Mouse (Mus musculus) hindbrain, embryonic 10.5 days (tissue): Measurements from ENCODE around the gene Olfr943. TPM values are rescaled to one million over a fixed set of nuclear protein-coding genes. Genes with fewer than 3 reads are reported as not detected.

ENCODE experiments used
- DNase-seq: peaks from one replicate; pipeline ENCODE4 v3.0.0-alpha.2; 2017; ENCODE audit warnings: low spot score
- H3K27ac ChIP-seq: fragments of 300-500 bp; sonication (generic); 2 replicates; pipeline ENCODE4 v1.5.1; 2016; ENCODE audit warnings: mild to moderate bottlenecking, moderate library complexity
- H3K27me3 ChIP-seq: fragments of 300-500 bp; sonication (generic); 2 replicates; pipeline ENCODE4 v1.6.1; 2016; ENCODE audit warnings: mild to moderate bottlenecking; ENCODE audit not compliant: poor library complexity, insufficient read depth, severe bottlenecking
- H3K36me3 ChIP-seq: fragments of 300-500 bp; sonication (generic); 2 replicates; pipeline ENCODE4 v1.6.1; 2016; ENCODE audit warnings: mild to moderate bottlenecking, moderate library complexity
- H3K4me1 ChIP-seq: fragments of 300-500 bp; sonication (generic); replicated peaks from 2 replicates; pipeline ENCODE4 v1.6.1; 2016; ENCODE audit warnings: mild to moderate bottlenecking
- H3K4me3 ChIP-seq: fragments of 300-500 bp; sonication (generic); 2 replicates; pipeline ENCODE4 v1.5.1; 2016; ENCODE audit warnings: mild to moderate bottlenecking, moderate library complexity
- H3K9me3 ChIP-seq: fragments of 300-500 bp; sonication (generic); 2 replicates; pipeline ENCODE4 v1.6.1; 2016; ENCODE audit warnings: mild to moderate bottlenecking, moderate library complexity
- WGBS: fragments of 180-500 bp; shearing (Covaris S2); methylation state at CpG from one replicate; pipeline ENCODE4 v1.1.7; 2016; 5-methylcytosine and 5-hydroxymethylcytosine counted together
- polyA plus RNA-seq: library from polyadenylated mRNA; unstranded; fragments of >200 nt; fragmentation: Nextera tagmentation; extraction: Ambion mirVana; gene quantifications from 2 replicates; pipeline ENCODE4 v1.2.1, GENCODE M21; 2016

Gene Olfr943
- polyA plus RNA-seq: not detected in 2 replicates

- DNase-seq: no peak
- Histone ChIP-seq H3K4me3 (no peak within 1 kb of the TSS), H3K27ac (no peak within 1 kb of the TSS), H3K9me3 (peaks cover 6% of the 10 kb centered on the region; the same call in 1 of the 2 replicates), H3K4me1 (no peaks in the 10 kb centered on the region), H3K36me3 (no peaks in the 10 kb centered on the region), H3K27me3 (no peaks in the 10 kb centered on the region)
- WGBS: 92% methylated on average over 5 of the region's 5 CpGs
These were observed at the start of gene Olfr943 for GRCm38 (mm10) chr9:39166004-39166403. Olfr943 (plus strand) TSS chr9:39166304.

- Histone ChIP-seq H3K36me3 (no peaks in the 10 kb centered on the region), H3K27me3 (no peaks in the 10 kb centered on the region), H3K9me3 (no peaks in the 10 kb centered on the region), H3K4me1 (no peaks in the 10 kb centered on the region), H3K4me3 (no peak overlapping the region), H3K27ac (no peak overlapping the region)
- DNase-seq: no peak
- WGBS: 97% methylated on average over 1 of the region's 1 CpGs
These were observed 38.8 kb upstream of the Olfr943 start for GRCm38 (mm10) chr9:39127326-39127725.

GRCm38 (mm10) chr9:39127831-39128230 is 38.3 kb upstream of the Olfr943 start, which contains the start of gene Olfr27:
Olfr27 (plus strand) TSS chr9:39128131.
- Histone ChIP-seq H3K4me1 (no peaks in the 10 kb centered on the region), H3K27me3 (no peaks in the 10 kb centered on the region), H3K9me3 (no peaks in the 10 kb centered on the region), H3K4me3 (no peak within 1 kb of the TSS), H3K27ac (no peak within 1 kb of the TSS), H3K36me3 (no peaks in the 10 kb centered on the region)
- no peak for DNase-seq

GRCm38 (mm10) chr9:39152401-39152800 is 13.7 kb upstream of the Olfr943 start:
- DNase-seq: no peak
- WGBS: 63% methylated on average over 1 of the region's 1 CpGs
- no peak overlapping the region for H3K4me3 ChIP-seq

GRCm38 (mm10) chr9:39201620-39202019 is 35.5 kb downstream of the Olfr943 start, which contains the start of gene Olfr944:
Olfr944 (plus strand) TSS chr9:39201920.
- Histone ChIP-seq H3K9me3 (no peaks in the 10 kb centered on the region), H3K27me3 (no peaks in the 10 kb centered on the region), H3K36me3 (no peaks in the 10 kb centered on the region), H3K27ac (no peak within 1 kb of the TSS), H3K4me3 (no peak within 1 kb of the TSS), H3K4me1 (no peaks in the 10 kb centered on the region)
- no peak for DNase-seq

More at GRCm38 (mm10) chr9:39152401-39152800, 13.7 kb upstream of the Olfr943 start:
- no peaks in the 10 kb centered on the region for H3K9me3 ChIP-seq
- H3K4me1 ChIP-seq: no peaks in the 10 kb centered on the region
- no peaks in the 10 kb centered on the region for H3K36me3 ChIP-seq
- H3K27ac ChIP-seq: no peak overlapping the region
- H3K27me3 ChIP-seq: no peaks in the 10 kb centered on the region

Other genes starting within 250 kb of the Olfr943 start
- gene Olfr930, start 236.5 kb upstream of the Olfr943 start, polyA plus RNA-seq: not detected in 2 replicates
- gene Olfr933, start 194.0 kb upstream of the Olfr943 start, polyA plus RNA-seq: not detected in 2 replicates
- not detected in 2 replicates for gene Olfr934, start 178.0 kb upstream of the Olfr943 start, polyA plus RNA-seq
- not detected in 2 replicates for gene Olfr935, start 166.6 kb upstream of the Olfr943 start, polyA plus RNA-seq
- gene Olfr146, start 142.9 kb upstream of the Olfr943 start, polyA plus RNA-seq: not detected in 2 replicates
- not detected in 2 replicates for gene Olfr937, start 101.4 kb upstream of the Olfr943 start, polyA plus RNA-seq
- not detected in 2 replicates for gene Olfr938, start 87.4 kb upstream of the Olfr943 start, polyA plus RNA-seq
- not detected in 2 replicates for gene Olfr27, start 38.2 kb upstream of the Olfr943 start, polyA plus RNA-seq
- not detected in 2 replicates for gene Olfr944, start 35.6 kb downstream of the Olfr943 start, polyA plus RNA-seq
- not detected in 2 replicates for gene Olfr1537, start 83.7 kb downstream of the Olfr943 start, polyA plus RNA-seq
- not detected in 2 replicates for gene Olfr945, start 110.5 kb downstream of the Olfr943 start, polyA plus RNA-seq
- gene Olfr948, start 159.7 kb downstream of the Olfr943 start, polyA plus RNA-seq: not detected in 2 replicates
- not detected in 2 replicates for gene Olfr951, start 221.1 kb downstream of the Olfr943 start, polyA plus RNA-seq